ENCODE assay signal across 30 mouse cellular contexts in the genomic region with DNA sequence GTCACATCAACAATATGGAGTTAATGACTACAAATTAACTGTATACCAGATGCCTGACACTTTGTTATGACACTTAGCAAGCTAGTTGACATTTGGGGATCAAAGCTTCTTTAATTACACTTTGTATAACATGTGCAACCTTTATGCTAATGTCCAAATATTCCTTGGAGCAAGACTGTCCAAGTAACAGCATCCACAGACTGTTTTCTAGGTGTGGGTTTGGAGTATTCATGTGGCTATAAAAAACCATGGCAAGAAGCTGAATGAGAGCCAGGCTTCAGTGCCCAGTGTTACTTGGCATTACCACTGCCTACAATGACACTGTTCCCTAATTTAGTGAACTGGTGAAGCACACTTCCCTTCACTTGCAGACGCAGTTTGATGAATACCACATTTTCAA. TPM values are rescaled to one million over a fixed set of nuclear protein-coding genes. Genes with fewer than 3 reads are reported as not detected.
DNase-seq lines count a peak whose midpoint lies in the region; ATAC-seq lines count a peak whose summit lies in the region.
"Had no signal": no experiment of that assay in that cellular context is flagged by ENCODE, and none has a peak within 500 bp of the region (broad histone marks: within the 10 kb centered on the region; RNA-seq: fewer than 3 reads in every experiment).

No protein-coding gene starts in this region.

- no peak overlapping the region for H3K4me2 ChIP-seq in forebrain, embryonic 15.5 days (replicated peaks)
- H3K4me2 ChIP-seq: embryonic facial prominence, embryonic 13.5 days; hindbrain, embryonic 15.5 days; limb, embryonic 15.5 days; liver, embryonic 13.5 days; midbrain, embryonic 12.5 days; neural tube, embryonic 12.5 days had no signal

- H3K27ac ChIP-seq in forebrain, embryonic 15.5 days (replicated peaks) = no peak overlapping the region
- H3K27ac ChIP-seq: embryonic facial prominence, embryonic 13.5 days; hindbrain, embryonic 15.5 days; kidney, postnatal 0 days; limb, embryonic 10.5 days; limb, embryonic 15.5 days; liver, embryonic 13.5 days; midbrain, embryonic 12.5 days; neural tube, embryonic 12.5 days had no signal

- peak; percentile 75 for DNase-seq in heart, adult 11 months
- DNase-seq in heart, postnatal 25 days (ENCODE audit: low spot score) = no peak
- DNase-seq in retina, postnatal 1 day = peak; percentile 22
- no peak for DNase-seq in retina, embryonic 14.5 days (ENCODE audit: low spot score)
- DNase-seq in kidney, adult 11 months = no peak
- DNase-seq in Muller cell, postnatal 12 days (ENCODE audit: inconsistent ontology term) = no peak
- DNase-seq: adrenal gland, postnatal 25 days; cerebellum, adult 8-10 months; gastrocnemius, postnatal 10 days; heart, postnatal 4 days; kidney, adult 2 months; kidney, postnatal 4 days; layer of hippocampus, postnatal 36 days; liver, embryonic 13.5 days; lung, adult 18-20 months; lung, postnatal 4 days; thymus, adult 2 months; thymus, postnatal 4 days had no signal

- H3K27me3 ChIP-seq in forebrain, embryonic 15.5 days = no peaks in the 10 kb centered on the region
- H3K27me3 ChIP-seq: embryonic facial prominence, embryonic 13.5 days; hindbrain, embryonic 15.5 days; limb, embryonic 15.5 days; liver, embryonic 13.5 days; megakaryocyte, embryonic 14.5 days; midbrain, embryonic 12.5 days; neural tube, embryonic 12.5 days had no signal

- intact Hi-C loops in heart, postnatal 25 days (cut with DNase I) = no loop called here

- H3K9ac ChIP-seq in forebrain, embryonic 15.5 days (replicated peaks) = no peak overlapping the region
- H3K9ac ChIP-seq: embryonic facial prominence, embryonic 13.5 days; hindbrain, embryonic 15.5 days; limb, embryonic 15.5 days; liver, embryonic 13.5 days; midbrain, embryonic 12.5 days; neural tube, embryonic 12.5 days had no signal

- no peaks in the 10 kb centered on the region for H3K9me3 ChIP-seq in forebrain, embryonic 15.5 days
- H3K9me3 ChIP-seq: embryonic facial prominence, embryonic 13.5 days; hindbrain, embryonic 15.5 days; limb, embryonic 10.5 days; limb, embryonic 15.5 days; liver, embryonic 13.5 days; megakaryocyte, embryonic 14.5 days; midbrain, embryonic 12.5 days; neural tube, embryonic 12.5 days had no signal

- ATAC-seq in forebrain, embryonic 15.5 days (replicated peaks) = peak; percentile 95
- ATAC-seq: CD4-positive, CD25-positive, alpha-beta regulatory T cell, adult 4 months; lung, postnatal 0 days had no signal

- H3K4me1 ChIP-seq in forebrain, embryonic 15.5 days = peaks cover 9% of the 10 kb centered on the region
- H3K4me1 ChIP-seq: embryonic facial prominence, embryonic 13.5 days; hindbrain, embryonic 15.5 days; limb, embryonic 15.5 days; liver, embryonic 13.5 days; megakaryocyte, embryonic 14.5 days; neural tube, embryonic 12.5 days had no signal

- H3K36me3 ChIP-seq in forebrain, embryonic 15.5 days = no peaks in the 10 kb centered on the region
- H3K36me3 ChIP-seq: embryonic facial prominence, embryonic 13.5 days; hindbrain, embryonic 15.5 days; limb, embryonic 10.5 days; limb, embryonic 15.5 days; liver, embryonic 13.5 days; neural tube, embryonic 12.5 days had no signal

- WGBS in forebrain, embryonic 15.5 days = 24% methylated on average over 1 of the region's 1 CpGs

- H3K4me3 ChIP-seq in forebrain, embryonic 15.5 days = no peak overlapping the region
- H3K4me3 ChIP-seq: embryonic facial prominence, embryonic 13.5 days; hindbrain, embryonic 15.5 days; limb, embryonic 10.5 days; limb, embryonic 15.5 days; liver, embryonic 13.5 days; megakaryocyte, embryonic 14.5 days; midbrain, embryonic 12.5 days; myocyte; neural tube, embryonic 12.5 days had no signal

RNA-seq across cellular contexts. Expression of a gene that starts 46.5 kb away (rescaled TPM):
- 1 to 10 TPM; 6.0 to 8.3 TPM for total RNA-seq in heart, postnatal 25 days (2021)
- 7.8 and 8.4 TPM in 2 replicates for polyA plus RNA-seq in forebrain, embryonic 15.5 days (2015; fragmentation: Nextera tagmentation; extraction: Ambion mirVana)
- polyA plus RNA-seq: CD4-positive, CD25-positive, alpha-beta regulatory T cell, adult 4 months; myocyte had no signal

Comparison
In these comparisons a context has a peak if more than half of its experiments do, and no peak if none do; other contexts are left out.
1. DNase-seq: peak in heart, adult 11 months (single experiment) and retina, postnatal 1 day (single experiment); none in heart, postnatal 25 days (single experiment), retina, embryonic 14.5 days (single experiment), kidney, adult 11 months (single experiment) and Muller cell, postnatal 12 days (single experiment).